8 mouse cellular contexts compared by ENCODE assay signal in the genomic region with DNA sequence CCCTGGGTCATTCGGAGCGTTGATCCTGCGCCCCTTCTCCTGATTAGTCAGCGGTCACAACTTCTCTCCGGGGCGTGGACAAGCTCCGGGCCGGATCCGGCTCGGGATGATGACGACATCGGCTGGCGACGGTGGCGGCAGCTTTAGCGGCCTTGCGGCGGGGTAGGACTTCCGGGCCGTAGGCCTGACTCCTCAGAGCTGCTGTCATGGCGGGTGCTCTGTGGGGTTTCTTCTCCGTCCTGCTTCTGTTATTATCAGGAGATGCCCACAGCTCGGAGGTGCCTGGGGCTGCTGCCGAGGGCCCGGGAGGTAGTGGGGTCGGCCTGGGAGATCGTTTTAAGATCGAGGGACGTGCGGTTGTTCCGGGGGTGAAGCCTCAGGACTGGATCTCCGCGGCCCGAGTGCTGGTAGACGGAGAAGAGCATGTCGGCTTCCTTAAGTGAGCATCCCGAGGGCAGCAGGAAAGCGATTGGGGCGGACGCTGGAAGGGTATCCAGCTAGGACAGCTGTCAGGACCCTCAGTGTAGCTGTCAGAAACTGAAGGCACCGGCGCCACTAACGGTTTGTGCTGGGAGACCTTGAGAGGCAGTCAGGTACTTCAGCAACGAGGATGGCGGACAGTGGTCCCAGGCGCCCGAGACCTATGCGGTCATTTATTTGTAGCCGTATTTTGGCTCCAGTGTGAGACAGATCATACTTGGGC. TPM values are rescaled to one million over a fixed set of nuclear protein-coding genes. Genes with fewer than 3 reads are reported as not detected.
A peak's percentile ranks its signal among the peaks of the same experiment; 100 is the strongest.
DNase-seq lines count a peak whose midpoint lies in the region; ATAC-seq and TF ChIP-seq lines count a peak whose summit lies in the region.

TSS of gene Emc7 (plus strand) at position 136 of the 703 bp plus-strand sequence.

- peak within 1 kb of the TSS; percentile 86 for H3K4me3 ChIP-seq in G1E (ENCODE audit: low read depth, low read length)
- peak within 1 kb of the TSS; percentile 69 for H3K4me3 ChIP-seq in forebrain, postnatal 0 days (ENCODE audit: low read depth, low read length)
- H3K4me3 ChIP-seq in lung, embryonic 15.5 days: peak within 1 kb of the TSS; percentile 86

- H3K27ac ChIP-seq in forebrain, postnatal 0 days (ENCODE audit: low read depth, low read length): peak within 1 kb of the TSS; percentile 90
- peak within 1 kb of the TSS; percentile 50 for H3K27ac ChIP-seq in lung, embryonic 15.5 days

- no peak for TF ChIP-seq CTCF in G1E (IDR thresholded peaks at IDR 0.05; ENCODE audit: low read depth, low read length)
- TF ChIP-seq CTCF in forebrain, postnatal 0 days (IDR thresholded peaks at IDR 0.05; ENCODE audit: low read depth): no peak

- DNase-seq in G1E (ENCODE audit: low spot score): peak; percentile 81
- peak; percentile 98 for DNase-seq in cerebellum, adult 18-20 months
- peak; percentile 97 for DNase-seq in forebrain, postnatal 0 days
- peak; percentile 99 for DNase-seq in heart, postnatal 4 days
- DNase-seq in layer of hippocampus, adult 8-10 months (ENCODE audit: low spot score in 2 of 2): peak; percentile 93 to 94
- peak; percentile 92 for DNase-seq in ovary, adult 18-20 months (ENCODE audit: low spot score)
- DNase-seq in thymus, postnatal 0 days (ENCODE audit: low spot score): peak; percentile 94

- no peaks in the 10 kb centered on the region for H3K9me3 ChIP-seq in G1E (replicated peaks)
- no peaks in the 10 kb centered on the region for H3K9me3 ChIP-seq in forebrain, postnatal 0 days (ENCODE audit: low read length)
- no peaks in the 10 kb centered on the region for H3K9me3 ChIP-seq in lung, embryonic 15.5 days

- H3K27me3 ChIP-seq in G1E (ENCODE audit: insufficient read depth, low read length): no peaks in the 10 kb centered on the region
- no peaks in the 10 kb centered on the region for H3K27me3 ChIP-seq in forebrain, postnatal 0 days (ENCODE audit: insufficient read depth, low read length)
- no peaks in the 10 kb centered on the region for H3K27me3 ChIP-seq in lung, embryonic 15.5 days

- peak; percentile 91 for ATAC-seq in G1E (ENCODE audit: extremely low read depth, insufficient number of reproducible peaks, low FRiP score, poor library complexity, severe bottlenecking)
- peak; percentile 99 for ATAC-seq in forebrain, postnatal 0 days
- ATAC-seq in lung, embryonic 15.5 days (ENCODE audit: borderline replicate concordance, extremely low read depth, low FRiP score, low TSS enrichment): peak; percentile 98

- H3K36me3 ChIP-seq in G1E (replicated peaks): peaks cover 15% of the 10 kb centered on the region
- H3K36me3 ChIP-seq in forebrain, postnatal 0 days (ENCODE audit: insufficient read depth): no peaks in the 10 kb centered on the region; the same call in 1 of the 2 replicates
- peaks cover 5% of the 10 kb centered on the region for H3K36me3 ChIP-seq in lung, embryonic 15.5 days

- peak within 1 kb of the TSS; percentile 87 for H3K9ac ChIP-seq in forebrain, postnatal 0 days
- peak within 1 kb of the TSS; percentile 88 for H3K9ac ChIP-seq in lung, embryonic 15.5 days

- H3K4me1 ChIP-seq in G1E (ENCODE audit: insufficient read depth, low read depth, low read length): peaks cover 28% of the 10 kb centered on the region
- 0 out of 2 replicates have a peak, but pooled peaks cover 8% of the 10 kb centered on the region for H3K4me1 ChIP-seq in forebrain, postnatal 0 days (ENCODE audit: insufficient read depth)
- peaks cover 12% of the 10 kb centered on the region; the same call in 1 of the 2 replicates for H3K4me1 ChIP-seq in lung, embryonic 15.5 days

- WGBS in forebrain, postnatal 0 days: 2% methylated on average over 49 of the region's 49 CpGs
- under 1% methylated on average over 49 of the region's 49 CpGs for WGBS in lung, embryonic 15.5 days

- peak within 1 kb of the TSS; percentile 74 for H3K4me2 ChIP-seq in forebrain, postnatal 0 days (ENCODE audit: low read depth)
- H3K4me2 ChIP-seq in lung, embryonic 15.5 days: peak within 1 kb of the TSS; percentile 72

RNA-seq across cellular contexts. Expression of gene Emc7, which starts in this region (rescaled TPM):
- 14.4 and 15.0 TPM in 2 replicates for total RNA-seq in G1E (2014; fragmentation: Nextera tagmentation)
- total RNA-seq in G1E (2017): 9.7 and 11.9 TPM in 2 replicates
- polyA plus RNA-seq in G1E (2012): 1.1 and 1.8 TPM in 2 replicates
- total RNA-seq in forebrain, postnatal 0 days (2014; rRNA removed): 18.2 and 18.4 TPM in 2 replicates
- polyA plus RNA-seq in forebrain, postnatal 0 days (2015; fragmentation: Nextera tagmentation; extraction: Ambion mirVana): 26.5 and 27.0 TPM in 2 replicates
- 10 to 100 TPM; 15.5 to 16.4 TPM for total RNA-seq in heart, postnatal 4 days (2021)
- 10 to 100 TPM; 42.8 to 48.1 (median 46.4) TPM for total RNA-seq in layer of hippocampus, adult 8-10 months (2022)
- polyA plus RNA-seq in lung, embryonic 15.5 days (2015; fragmentation: Nextera tagmentation; extraction: Ambion mirVana): 19.3 and 19.6 TPM in 2 replicates
- 25.0 and 25.2 TPM in 2 replicates for polyA plus RNA-seq in thymus, postnatal 0 days (2015; fragmentation: Nextera tagmentation; extraction: Ambion mirVana)

Comparison
In these comparisons a context has a peak if more than half of its experiments do, and no peak if none do; other contexts are left out.
1. Peak in every context shown above with its lines: DNase-seq, ATAC-seq, H3K4me3 ChIP-seq and H3K27ac ChIP-seq.